Mouse (Mus musculus) embryo, embryonic 9.5 days (tissue): Measurements from ENCODE around the gene Paqr8.
A peak's percentile ranks its signal among the peaks of the same experiment; 100 is the strongest.

ENCODE experiments used
- DNase-seq: peaks from one replicate; pipeline ENCODE4 v3.0.0-alpha.2; 2017; ENCODE audit errors: extremely low spot score

Gene Paqr8

DNA sequence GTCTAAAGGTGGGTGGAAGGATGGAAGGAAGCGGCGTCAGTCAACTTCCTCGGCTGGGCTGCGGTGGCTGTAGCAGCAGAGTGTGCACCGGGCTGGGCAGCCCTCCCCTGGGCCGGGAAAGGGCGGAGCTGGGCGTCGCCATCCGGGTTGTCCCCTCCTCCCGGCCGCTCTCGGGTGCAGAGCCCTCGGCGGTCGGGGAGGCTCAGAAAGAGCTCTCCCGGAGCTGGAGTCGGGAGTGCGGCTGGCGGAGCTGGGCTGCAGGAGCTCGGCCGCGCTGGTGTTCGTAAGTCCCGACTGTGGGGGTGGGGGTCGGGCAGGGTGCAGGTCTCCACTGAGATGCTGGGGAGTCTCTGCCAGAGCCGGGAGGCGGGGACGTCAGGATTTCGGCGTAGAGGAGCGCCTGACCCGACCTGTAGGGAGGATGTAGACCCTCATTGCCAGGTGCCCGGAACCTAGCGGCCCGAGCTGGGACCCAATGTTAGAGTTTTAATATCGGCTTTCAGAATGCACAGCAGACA, at the start of gene Paqr8:
Gene Paqr8 (plus strand): TSS at position 203 of the 518 bp plus-strand sequence.
- peak; percentile 87 for DNase-seq

DNA sequence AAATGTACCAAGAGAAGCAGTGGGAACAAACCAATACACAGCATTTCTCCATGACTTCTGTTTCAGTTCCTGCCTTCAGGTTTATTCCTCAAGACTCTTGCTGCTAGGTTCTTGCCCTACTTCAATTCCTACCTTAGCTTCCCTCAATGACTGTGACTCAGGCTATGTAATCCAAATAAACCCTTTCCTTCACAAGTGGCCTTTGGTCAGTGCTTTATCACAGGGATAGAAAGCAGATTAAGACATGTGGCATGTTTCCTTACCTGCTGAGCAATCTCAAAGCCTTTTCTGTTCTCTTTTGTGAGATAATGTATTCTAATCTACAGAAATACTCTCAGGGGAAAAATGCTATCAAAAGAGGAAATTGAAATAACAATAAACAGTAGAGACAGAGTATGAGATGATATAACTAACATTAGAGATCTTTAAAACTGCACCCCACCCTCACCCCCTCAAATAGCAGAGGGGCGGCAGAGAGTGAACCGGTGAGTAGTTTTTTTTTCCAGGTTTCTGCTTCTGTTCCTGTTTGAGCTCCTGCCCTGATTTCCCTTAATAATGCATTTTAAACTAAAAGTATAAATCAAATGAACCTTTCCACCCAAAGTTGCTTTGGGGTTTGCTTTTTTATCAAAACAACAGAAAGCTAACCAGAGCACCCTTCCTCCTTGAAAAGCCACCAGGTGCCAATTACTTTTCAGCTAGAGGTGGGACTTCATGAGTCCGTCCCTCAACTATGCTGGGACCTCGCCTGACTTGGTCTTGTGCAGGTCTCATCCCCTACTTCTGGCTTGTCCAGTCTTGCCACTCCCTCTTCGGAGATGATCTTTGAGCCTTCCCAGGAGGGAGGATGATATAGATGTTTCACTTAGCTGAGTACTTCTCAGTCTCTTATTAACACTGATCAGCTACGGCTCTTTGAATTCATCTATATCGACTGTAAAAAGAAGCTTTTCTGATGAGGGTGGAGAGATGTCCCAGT, 33.2 kb upstream of the Paqr8 start:
- no peak for DNase-seq

DNA sequence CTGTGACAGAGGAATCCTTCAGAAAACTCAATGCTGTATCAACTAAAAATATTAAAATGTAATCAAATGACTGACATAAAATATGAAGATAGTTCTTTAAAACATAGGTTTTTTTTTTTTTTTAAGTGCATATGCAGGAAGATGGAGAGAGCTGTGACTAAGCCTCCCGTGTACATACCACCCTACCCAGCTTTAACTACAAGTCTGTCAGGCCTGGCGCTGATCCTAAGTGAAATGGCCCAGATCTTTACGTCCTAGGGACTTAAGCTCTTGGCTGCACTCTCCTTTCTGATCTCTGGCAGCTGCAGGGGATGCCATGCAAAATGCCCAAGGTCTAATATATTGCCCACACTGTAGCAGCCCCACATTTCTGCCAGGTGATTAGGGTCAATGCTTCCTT, 29.6 kb upstream of the Paqr8 start:
- DNase-seq, result no peak

DNA sequence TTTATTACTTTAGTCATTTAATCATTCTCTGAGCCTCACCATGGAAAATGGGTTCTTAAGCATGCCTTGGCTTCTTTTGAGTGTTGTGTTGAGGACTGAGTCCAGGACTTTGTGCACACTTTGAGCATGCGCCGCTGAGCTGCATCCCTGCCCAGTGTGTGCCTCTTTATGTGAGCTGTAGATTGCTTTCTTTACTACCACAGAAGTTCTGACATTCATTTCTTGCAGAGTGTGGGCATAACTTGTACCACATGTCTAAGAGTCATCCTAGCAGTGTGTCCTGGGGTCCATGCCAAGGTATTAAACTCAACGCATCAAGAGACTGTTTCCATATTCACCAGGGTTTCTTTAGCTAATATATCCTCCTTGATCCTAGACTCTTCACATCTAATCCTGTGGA, 28.5 kb upstream of the Paqr8 start:
- DNase-seq, result no peak

DNA sequence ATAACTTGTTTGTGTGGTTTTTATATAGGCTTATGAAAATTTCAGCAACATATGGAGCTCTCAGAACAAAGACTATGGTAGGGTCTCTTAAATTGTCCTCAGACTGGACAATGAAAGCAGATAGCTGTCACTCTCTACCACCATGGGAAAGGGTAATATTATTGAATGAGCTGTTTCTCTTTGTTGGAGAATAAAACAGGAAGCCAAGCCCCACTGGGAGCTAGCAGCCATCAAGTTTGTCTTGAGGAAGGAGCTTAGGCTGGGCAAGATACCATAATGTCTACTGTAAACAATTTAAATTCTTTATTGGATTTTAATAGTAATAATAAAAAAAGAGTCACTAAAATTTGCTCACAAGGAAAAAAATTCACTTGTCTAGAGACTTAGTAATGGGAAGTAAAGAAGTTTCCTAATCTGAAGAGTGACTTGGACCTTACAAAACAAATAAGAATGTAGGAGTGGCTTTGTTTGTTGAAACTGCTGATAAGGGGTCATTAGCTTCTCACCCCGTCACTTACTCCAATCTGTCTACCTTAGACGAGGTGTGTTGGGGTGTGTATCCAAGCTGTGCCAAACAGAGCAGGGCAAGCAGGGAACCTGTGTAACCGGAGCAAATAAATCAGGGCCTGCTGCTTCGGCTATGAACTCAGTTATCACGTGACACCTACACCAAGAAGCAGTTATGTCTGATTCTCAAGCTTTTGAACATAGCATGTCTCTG, 26.8 kb upstream of the Paqr8 start:
- no peak for DNase-seq

DNA sequence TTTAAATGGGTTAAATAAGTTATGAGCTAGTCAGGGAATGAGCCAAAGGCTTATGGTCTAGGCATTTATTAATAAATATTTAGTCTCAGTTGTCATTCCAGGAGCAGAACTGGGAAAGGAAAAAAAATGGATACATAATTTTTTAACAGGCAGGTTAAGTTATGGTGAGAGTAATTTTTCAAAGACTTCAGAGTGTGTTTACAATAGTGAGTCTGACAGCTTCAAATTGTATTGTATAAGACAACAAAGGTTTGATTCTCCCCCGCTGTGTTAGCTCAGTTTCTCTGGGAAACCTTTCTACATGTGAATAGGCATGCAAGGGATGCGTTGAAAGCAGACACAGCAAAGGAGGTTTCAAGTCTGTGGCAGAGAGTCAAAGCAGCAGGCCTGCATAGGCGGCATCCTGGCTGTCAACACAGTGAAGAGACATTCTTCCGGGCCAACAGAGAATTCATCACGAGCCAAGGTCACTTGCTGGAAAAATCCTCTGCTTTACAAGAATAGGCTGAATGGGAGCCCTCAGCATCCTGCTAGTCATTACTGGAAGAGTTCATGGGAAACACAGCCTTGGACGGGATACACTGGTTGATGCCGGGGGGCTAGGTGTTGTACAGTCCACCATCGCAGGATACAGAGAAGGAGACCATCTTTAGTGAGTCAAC, 23.0 kb upstream of the Paqr8 start:
- DNase-seq, result peak; percentile 12

DNA sequence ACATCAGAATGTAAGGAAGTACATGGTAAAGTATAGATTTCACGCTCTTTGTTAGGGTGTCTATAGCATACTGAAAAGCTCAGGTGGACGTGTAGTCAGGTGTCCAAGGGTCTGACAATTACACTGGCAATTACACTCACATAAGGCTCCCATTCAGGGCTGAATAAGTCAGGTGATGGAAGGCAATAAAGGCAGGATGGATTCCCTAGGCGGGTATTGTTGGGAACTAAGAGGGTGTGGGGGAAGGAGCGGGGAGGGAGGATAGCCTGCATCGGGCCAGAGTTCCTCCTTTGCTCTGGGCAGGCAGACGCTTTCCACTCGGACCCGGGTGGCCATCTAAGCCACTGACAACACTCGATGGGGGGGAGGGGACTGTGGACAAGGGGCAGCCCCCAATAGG, 22.4 kb upstream of the Paqr8 start:
- peak; percentile 3 for DNase-seq

DNA sequence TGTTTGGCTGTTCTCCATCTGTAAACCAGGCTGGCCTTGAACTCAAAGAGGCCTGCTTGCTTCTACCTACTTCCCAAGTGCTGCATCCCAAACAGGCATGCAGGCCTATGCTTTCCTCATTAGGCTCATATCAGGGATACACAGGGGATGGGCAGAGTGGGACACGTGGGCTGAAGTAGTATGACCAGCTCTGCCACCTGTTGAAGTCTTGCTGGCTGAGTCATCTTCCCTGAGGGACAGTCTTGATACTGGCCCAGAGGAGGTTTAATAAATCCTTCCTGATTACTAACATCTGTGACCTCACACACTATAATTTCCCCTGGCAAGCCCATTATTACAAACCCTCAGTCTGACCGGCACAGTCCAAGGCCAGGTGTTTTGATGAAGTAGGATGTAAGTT, 19.5 kb upstream of the Paqr8 start:
- DNase-seq, result no peak

DNA sequence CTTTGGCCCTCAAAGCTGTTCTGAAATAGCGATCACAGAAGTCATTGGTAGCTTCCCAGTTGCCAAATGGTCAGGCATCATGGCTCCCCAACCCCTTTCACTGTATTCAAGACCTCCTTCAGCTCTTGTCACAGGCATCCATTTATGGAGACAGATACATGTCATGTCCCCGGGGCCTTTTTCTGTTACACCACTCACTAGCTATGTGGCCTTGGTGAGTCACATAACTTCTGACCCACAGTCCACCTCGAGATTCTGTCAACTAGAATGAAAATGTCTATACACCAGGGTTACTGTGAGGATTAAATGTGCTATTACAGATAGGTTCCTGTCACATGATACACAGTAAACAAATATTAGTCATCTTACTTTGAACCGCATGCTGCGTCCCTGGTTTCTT, 17.9 kb upstream of the Paqr8 start:
- no peak for DNase-seq

DNA sequence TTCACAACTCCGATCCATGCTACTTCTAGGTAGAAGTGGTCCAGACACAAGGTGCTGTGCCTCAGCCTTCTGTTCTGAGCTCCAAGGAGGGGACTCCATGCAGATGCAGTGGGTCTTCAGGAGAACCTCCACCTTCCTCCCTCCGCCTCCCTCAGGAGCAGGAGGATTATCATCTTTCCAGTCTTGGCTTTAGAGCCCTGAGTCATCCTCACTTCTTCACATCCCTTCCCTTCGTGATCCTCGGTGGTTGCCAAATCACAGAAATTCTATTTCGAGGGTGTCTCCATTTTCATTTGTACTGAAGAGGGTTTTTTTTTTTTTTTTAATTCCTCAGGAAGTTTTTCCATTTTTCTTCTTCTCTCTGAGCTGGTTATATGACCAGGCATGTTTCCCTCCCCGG, 16.3 kb upstream of the Paqr8 start:
- DNase-seq, result no peak

DNA sequence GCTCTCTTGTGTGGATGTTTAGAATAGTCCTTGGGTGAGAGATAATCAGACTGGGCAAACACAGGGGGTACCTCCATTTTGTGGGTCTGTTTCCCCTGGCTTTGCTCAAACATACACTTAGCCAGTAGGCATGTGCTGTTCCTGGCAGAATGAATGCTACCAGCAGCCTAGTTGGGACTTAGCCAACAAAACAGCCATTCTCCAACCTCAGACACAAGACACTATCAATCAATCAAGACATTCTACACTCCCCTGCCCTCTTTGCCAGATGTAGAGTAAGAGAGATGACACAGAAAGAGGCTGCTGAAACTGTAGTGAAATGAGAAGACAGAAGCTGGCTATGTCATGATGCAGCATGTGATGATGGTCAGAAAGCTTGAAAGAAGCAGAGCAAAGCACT, 13.1 kb upstream of the Paqr8 start:
- no peak for DNase-seq

DNA sequence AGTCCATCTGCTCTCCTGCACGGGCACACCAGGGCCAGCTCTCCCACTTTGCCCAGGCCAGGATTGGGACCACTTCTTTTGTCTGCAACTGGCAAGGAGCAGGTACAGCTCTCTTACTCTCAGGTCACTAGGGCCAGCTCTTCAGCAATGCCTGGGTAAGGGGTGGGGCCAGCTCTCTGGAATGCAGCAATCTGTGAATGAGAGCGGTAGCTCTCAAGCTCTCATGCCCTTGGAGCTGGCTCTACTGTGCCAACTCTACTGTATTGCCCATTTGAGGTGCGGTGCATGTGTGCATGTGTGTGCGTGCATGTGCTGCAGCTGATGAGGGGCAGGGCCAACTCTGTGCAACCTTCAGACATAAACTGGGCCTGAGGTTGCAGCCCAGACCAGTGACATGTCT, 11.0 kb upstream of the Paqr8 start:
- no peak for DNase-seq

DNA sequence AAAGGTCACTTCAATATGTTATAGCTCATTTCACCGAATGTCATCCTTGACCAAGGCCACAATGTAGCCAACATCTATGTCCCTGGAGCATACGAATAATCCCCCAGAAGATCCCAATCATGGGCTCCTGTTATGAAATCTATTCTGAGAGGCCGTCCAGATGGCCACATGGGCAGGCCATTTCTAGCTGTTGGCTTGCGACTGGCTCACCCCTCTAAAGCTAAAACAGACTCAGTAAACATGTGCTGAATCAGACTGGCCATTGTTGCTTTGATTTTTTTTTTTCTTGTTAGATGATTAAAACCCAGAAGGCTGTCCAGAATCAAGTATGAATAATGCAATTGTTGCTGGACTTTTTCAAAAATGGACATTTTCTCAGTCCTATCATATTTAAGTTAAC, 7.3 kb upstream of the Paqr8 start:
- no peak for DNase-seq

DNA sequence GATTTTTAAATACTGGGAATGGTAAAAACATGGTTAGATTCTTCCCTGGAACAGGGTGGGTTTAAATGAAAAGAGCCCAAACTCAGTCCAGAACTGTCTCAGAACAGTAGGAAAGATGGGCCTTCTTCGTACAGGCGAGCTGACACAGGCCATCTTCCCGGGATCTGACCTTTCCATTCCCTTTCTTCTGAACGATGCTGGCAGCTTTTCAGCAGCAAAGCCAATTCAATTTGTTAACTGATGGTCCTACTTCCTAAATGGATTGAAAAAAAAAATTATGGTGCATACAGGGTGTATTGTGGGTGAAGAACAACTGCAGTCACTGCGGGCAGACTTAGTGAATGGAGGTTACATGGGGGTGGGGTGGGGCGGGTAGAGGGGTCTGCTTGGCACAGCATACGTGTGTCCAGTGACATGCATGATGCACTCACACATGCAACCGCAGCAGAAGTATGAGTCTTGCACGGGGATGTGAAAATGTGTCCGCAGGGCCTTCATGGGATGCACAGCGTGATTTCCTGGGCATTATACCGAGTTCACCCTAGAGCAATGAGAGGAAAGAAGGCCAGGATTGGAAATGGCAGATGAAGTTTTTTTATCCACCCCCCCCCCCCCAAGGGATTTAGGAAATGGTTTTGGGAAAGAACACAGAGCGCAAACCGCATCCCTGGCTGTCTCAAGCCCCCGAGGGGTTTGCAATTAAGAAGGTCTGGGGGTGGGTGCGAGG, 566 bp upstream of the Paqr8 start:
- DNase-seq, result no peak

DNA sequence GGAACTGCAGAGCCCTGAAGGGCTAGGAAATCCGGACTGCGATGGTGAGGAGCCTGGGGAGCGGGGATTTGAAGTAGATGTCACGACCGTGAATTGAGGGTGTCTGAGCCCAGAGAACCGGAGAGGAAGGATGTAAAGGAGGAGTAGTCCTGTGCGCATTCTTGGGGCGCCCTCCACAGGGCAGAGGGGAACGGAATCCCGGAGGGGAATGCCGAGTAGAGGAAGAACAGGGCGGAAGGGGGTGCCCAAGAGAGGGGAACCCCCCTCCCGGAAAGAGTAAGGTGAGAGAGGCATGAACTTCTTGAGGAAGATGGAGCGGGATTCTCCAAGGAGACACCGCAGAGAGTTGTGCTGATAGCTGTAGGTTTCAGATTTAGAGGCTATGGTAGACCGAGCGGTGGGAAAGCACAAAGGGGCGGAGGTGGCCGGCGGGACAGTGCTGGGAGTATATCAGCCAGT, 564 bp downstream of the Paqr8 start:
- DNase-seq, result peak; percentile 71

DNA sequence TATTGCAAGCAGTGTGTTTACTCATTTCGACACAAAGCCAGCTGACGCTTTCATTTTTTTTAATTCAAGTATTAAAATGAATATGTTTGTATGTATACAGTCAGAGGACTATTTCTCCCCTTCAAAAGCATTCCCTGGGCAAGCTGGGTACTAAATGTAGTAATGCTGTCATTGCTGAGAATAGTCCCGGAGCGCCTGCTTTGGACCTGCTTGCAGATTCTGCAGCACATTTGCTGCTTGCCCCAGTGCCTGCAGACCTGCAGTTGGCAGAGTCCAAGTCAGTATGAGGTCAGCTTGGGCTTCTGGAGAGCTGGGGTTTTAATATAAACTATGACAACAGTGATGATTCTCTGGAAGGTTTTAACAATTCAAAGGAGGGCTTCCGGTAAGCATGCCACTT, 2.7 kb downstream of the Paqr8 start:
- no peak for DNase-seq

DNA sequence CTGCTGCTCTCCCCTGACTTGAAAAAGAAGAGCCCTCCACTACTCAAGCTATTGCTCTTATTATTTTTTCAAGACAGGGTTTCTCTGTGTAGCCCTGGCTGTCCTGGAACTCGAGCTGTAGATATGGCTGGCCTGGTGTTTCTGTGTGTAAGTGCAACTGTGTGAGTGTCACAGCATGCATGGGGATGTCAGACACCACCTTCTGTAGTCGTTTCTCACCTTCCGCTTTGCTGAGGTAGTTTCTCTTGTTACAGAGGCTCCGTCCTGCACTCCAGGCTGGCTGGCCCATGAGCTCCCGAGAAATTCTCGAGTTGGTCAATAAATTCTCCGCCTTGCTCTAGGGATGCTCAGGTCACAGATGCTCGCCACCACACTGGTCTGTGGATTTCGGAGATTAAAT, 8.0 kb downstream of the Paqr8 start:
- no peak for DNase-seq

DNA sequence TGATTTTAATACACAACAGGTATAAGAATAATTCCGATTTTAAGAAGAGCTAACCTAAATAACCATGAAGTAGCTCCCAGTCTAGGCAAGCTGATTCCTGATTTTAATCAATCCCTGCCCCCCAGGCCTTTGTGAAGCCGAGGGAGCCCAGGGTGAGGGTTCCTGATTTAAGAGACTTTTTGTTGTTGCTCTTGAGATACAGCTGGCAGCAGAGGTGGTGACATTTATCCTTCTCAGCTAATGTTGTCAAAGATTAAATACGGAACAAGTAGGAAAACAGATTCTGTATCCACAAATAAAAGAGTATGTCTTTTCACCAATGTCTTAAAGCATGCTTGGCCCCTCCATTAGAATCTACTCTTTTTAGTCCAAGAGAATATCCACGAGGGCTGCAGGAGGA, 9.9 kb downstream of the Paqr8 start:
- DNase-seq, result no peak

DNA sequence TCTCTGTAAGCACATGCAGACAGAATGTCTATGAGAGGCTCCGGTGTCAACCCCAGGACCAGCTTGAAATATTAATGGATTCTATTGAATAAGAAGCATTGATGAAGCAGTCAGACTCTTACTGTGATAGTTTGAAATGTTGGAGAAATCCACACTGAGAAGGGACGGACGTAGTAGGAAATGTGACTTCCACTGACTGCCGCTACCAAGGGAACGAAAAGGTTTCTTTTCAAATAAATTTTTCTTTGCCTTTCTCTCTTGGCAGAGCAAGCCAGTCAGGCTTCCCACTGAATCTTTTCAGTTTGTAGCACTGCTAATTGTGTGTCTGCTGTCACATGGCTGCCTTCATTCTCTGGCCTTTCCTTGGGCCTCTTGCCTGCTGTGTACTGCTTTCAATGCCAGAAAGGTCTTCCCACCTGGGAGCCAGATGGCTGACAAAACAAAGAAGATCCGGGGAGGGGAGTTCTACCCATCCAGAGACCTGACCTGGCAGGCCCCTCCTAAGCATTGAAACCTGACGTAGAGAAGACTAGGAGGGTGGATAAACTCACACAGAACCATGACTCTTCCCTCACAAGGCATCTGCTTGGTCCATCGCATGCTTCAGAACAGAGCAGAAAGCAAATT, 15.2 kb downstream of the Paqr8 start:
- no peak for DNase-seq

DNA sequence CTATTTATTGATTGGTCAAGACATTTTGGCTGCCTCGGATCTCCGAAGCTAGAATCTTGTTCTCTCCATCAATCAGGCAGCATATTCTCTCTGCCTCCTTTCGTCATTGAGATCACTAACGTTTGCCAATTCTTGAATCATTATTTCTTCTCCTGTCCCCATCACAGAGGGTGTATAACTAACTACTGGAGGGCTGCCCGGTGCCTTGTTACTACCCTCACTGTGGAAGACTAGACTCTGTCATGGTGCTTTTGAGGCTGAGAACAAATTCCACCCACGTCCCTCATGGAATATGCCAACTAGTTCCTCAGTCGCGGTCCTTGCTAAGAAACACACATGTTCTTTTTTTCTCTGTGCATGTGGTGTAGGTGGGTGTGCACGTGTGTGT, 15.7 kb downstream of the Paqr8 start:
- no peak for DNase-seq

DNA sequence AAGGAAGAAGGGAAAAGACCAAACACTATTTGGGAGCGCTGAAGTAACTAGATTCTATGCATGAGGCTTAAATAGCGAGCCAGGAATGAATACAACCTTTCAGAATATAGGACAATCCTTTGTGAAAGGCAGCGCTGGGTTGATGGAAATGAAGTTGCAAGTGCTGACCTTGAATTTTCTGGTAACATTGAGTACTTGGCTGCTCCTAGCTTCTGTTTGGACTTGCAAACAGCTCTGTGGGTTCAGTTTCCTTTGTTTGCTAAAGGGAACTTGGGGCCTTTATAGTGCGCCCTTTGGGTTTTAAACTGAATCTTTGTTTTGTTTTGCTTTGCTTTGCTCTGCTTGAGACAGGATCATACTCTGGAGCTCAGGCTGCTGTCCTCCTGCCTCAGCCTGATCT, 18.1 kb downstream of the Paqr8 start:
- no peak for DNase-seq
